Mouse (Mus musculus) lung, postnatal 0 days (tissue): Measurements from ENCODE around the gene Gnb1l.

Source experiments
- CTCF ChIP-seq: IDR thresholded peaks from 2 replicates; pipeline ENCODE4 v1.5.1; 2016; ENCODE audit warnings: antibody characterized with exemption, mild to moderate bottlenecking
- EP300 ChIP-seq: IDR thresholded peaks from 2 replicates; pipeline ENCODE4 v1.6.1; 2016; ENCODE audit warnings: antibody characterized with exemption, mild to moderate bottlenecking, control low read depth

DNA sequence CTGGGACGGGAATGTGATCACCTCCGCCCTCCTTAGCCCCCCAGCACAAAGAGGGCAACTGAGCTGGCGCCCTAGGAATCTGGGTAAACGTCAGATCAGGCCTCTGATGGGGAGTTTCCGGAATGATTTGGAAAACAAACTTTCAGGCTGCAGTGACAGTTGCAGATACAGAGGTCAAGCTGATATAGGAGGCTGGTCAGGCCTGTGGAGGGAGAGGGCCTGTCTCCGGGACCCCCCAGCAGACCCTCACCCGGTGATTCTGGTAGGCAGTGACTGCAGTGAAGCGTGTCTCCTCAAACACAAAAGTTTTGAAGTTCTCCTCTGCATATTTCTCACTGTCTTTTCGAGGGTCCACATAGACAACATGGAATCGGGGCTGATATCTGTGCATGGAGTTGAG, 84.7 kb downstream of the Gnb1l start:
- TF ChIP-seq CTCF = no peak
- no peak for TF ChIP-seq EP300
